Comparison of ENCODE assay signal across 8 mouse cellular contexts in the genomic region with DNA sequence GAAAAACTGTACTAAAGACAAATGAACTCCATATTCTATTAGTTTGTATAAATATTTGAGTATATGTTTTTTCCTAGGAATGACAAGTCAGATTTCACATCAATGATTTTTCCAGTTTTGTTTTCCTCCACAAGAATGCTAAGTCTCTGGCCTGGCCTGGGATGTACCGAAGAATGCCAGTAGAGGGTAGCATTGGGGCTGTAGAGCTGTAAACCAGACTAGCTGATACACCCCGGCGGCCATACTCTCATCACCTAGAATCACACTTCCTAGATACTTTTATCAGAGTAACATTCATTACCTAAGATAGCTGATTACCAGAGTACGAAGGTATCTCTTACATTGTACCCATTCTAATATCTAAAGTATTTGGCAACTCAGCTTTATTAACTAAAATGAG.
DNase-seq lines count a peak whose midpoint lies in the region; ATAC-seq lines count a peak whose summit lies in the region.

No protein-coding gene starts in this region.

- no peak overlapping the region for H3K27ac ChIP-seq in forebrain, embryonic 10.5 days
- H3K27ac ChIP-seq in lung, embryonic 16.5 days (ENCODE audit: low read length): no peak overlapping the region

- peak; percentile 64 for ATAC-seq in lung, embryonic 16.5 days (ENCODE audit: low read depth)
- ATAC-seq in erythroid progenitor cell, adult 5-6 weeks (replicated peaks; ENCODE audit: low FRiP score, poor library complexity, severe bottlenecking): no peak

- no peak overlapping the region for H3K4me2 ChIP-seq in lung, embryonic 16.5 days (ENCODE audit: low read depth, low read length)

- peak; percentile 70 for DNase-seq in MN1 (ENCODE audit: low spot score)
- peak; percentile 84 for DNase-seq in brain, adult 2 months (ENCODE audit: low read depth, low spot score)
- DNase-seq in forebrain, embryonic 10.5 days (ENCODE audit: extremely low spot score, low spot score): peak; percentile 39
- peak; percentile 69 for DNase-seq in heart, postnatal 4 days
- DNase-seq in kidney, postnatal 4 days: peak; percentile 78
- peak; percentile 84 for DNase-seq in retina, embryonic 14.5 days (ENCODE audit: low spot score)

- H3K4me3 ChIP-seq in forebrain, embryonic 10.5 days: no peak overlapping the region
- H3K4me3 ChIP-seq in lung, embryonic 16.5 days (ENCODE audit: low read length): no peak overlapping the region

- WGBS in forebrain, embryonic 10.5 days: 27% methylated on average over 4 of the region's 4 CpGs
- WGBS in lung, embryonic 16.5 days: 10% methylated on average over 4 of the region's 4 CpGs

- no peak overlapping the region for H3K9ac ChIP-seq in lung, embryonic 16.5 days (ENCODE audit: low read length)

- no peaks in the 10 kb centered on the region for H3K36me3 ChIP-seq in forebrain, embryonic 10.5 days (replicated peaks)
- H3K36me3 ChIP-seq in lung, embryonic 16.5 days (ENCODE audit: control insufficient read depth, insufficient read depth, low read length): no peaks in the 10 kb centered on the region

- H3K27me3 ChIP-seq in forebrain, embryonic 10.5 days (ENCODE audit: poor library complexity, severe bottlenecking): no peaks in the 10 kb centered on the region
- H3K27me3 ChIP-seq in lung, embryonic 16.5 days (ENCODE audit: control insufficient read depth, insufficient read depth, low read depth, low read length): no peaks in the 10 kb centered on the region

- H3K9me3 ChIP-seq in forebrain, embryonic 10.5 days: no peaks in the 10 kb centered on the region
- H3K9me3 ChIP-seq in lung, embryonic 16.5 days (ENCODE audit: control insufficient read depth, low read length): no peaks in the 10 kb centered on the region

- H3K4me1 ChIP-seq in forebrain, embryonic 10.5 days: peaks cover 11% of the 10 kb centered on the region
- no peaks in the 10 kb centered on the region for H3K4me1 ChIP-seq in lung, embryonic 16.5 days (replicated peaks; ENCODE audit: control insufficient read depth, insufficient read depth, low read length)
